Mouse (Mus musculus) B cell, adult 2 months (primary cell): Measurements from ENCODE around the gene Lin7c.

Experiments
- DNase-seq, 2 experiments: peaks; one replicate each; pipeline ENCODE4 v3.0.0; 2022

Gene Lin7c

DNA sequence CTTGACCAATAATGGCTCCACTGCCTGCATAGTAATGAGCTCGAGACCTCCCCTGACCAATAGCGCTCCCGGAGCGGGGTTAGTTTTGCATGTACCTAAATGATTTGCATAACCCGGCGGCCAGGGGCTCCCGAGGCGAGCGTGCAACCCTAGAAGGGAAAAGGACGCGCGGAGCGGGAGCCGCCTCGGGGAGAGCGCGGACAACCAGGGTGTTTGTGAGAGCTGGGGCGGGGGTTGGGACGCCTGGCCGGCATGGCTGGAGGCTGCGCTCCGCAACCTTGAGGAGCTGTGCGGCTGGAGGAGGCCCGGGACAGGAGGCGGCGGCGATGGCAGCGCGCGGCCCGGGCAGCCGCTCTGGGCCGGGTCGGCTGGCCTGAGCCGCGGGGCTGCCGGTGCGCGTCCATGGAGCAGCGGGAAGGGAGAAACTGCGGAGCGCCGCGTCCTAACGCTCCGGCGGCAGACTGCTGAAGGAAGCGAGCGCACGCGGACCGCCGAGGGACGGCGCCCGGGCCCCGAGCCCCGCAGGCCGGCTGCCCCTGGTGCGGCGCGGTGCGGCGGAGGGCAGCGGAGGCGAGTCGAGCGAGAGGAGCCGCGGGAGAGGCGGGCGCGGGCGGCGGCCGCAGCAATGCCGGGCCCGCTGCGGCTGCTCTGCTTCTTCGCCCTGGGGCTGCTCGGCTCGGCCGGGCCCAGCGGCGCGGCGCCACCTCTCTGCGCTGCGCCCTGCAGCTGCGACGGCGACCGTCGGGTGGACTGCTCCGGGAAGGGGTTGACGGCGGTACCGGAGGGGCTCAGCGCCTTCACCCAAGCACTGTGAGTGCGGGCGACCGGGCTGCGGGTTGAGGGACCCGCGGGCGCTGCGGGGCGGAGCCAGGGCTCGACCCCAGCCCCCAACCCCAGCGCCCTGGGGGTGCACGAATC is 27.1 kb downstream of the Lin7c start, which contains the start of gene Lgr4:
Gene Lgr4, plus strand, starts transcription at position 152 of the 918 bp plus-strand sequence.
- DNase-seq, result peak; percentile 77 to 79

DNA sequence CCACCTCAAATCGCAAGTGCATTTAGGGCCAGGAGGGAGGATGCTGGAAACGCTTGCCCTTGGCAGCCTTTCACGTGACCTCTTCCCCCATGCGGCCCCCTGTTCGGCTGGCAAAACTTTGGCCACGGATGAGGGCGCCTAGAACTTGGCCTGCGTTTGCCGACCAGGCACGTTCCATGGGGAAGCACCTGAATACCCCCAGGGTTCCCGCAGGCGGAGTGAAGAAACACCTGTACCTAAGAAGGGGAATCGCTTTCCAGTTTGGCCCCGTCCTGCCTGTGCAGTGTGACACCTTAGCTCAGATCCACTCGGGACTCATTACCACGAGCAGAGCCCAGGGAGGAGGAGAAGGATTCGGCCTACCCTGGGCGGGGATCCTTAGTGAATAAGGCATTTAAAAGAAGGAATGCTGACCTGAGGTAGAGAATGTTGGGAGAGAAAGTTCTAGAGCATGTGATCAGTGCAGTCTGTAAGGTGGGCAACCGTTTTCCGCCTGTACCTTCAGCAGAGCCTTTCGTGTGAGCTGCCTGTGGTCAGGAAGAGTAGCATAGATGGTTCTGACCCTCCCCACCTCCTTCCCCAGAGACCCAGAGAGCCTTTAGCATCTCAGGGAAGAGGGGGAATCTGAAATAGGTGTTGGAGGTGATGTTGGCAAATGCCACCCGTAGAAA is 28.1 kb downstream of the Lin7c start:
- DNase-seq, result no peak

DNA sequence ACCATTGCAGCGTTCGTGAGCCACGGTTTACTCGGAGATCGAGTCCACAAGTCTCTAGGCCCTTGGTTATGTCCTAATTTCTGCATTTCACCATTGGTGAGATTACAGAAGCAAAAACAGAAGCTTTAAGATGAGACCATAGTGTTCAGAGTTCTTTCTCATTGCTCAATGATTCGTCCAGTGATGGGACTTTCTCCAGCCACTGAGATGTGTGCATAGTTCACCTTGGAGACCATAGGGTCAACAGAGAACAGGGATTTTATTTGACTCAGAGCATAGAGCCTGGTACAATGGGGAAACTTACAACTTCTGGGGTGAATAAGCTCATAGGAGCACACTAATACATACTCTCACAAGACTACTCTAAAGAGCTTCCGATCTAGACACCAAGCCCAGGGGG is 29.8 kb downstream of the Lin7c start:
- no peak for DNase-seq

DNA sequence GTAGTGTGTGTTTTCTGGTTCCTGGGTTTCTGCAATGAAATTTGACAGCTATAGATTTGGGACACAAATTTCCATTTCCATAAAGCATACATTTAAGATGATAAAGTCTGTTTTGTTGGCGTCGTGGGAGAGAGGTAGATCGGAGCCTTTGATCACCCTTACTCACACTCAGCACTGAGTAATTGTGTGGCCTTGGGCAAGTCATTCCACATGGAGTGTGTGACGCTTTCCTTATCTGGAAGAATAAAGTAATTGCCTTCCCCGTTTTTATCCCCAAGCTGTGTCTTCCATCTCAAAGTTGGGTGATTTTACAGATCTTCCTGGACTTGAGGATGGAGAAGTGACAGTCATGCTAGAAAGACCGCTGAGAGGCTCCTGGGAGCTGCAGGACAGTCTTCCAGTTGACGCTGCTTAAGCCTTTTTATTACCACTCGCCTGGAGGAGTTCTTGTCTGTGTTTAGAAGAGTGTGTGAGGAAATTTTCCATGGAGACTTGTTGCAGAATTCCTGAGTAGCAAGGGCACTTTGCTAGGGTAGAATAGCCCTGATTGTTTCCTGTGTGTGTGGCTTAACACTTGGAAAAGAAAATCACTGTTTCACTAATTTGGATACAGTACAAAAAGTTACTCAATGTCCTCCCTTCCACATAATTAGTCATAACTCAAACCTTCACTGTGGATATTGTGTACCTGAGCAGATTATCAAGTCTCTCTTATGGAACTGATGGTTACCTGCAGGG is 30.8 kb downstream of the Lin7c start:
- no peak for DNase-seq

DNA sequence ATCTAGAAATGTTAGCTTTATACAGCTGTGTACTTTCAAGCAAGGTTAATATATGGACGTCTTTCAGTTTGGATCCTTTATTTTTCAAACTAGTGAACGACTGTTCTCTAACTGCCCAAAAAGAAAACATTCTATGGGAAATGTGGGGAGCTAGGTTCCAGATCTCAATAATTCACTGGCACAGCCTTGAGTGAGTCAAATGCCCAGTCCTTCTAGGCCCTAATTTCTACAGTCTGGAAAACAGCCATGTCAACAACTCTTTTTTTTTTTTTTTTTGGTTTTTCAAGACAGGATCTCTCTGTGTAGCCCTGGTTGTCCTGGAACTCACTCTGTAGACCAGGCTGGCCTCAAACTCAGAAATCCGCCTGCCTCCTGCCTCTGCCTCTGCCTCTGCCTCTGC is 31.7 kb downstream of the Lin7c start:
- no peak for DNase-seq

DNA sequence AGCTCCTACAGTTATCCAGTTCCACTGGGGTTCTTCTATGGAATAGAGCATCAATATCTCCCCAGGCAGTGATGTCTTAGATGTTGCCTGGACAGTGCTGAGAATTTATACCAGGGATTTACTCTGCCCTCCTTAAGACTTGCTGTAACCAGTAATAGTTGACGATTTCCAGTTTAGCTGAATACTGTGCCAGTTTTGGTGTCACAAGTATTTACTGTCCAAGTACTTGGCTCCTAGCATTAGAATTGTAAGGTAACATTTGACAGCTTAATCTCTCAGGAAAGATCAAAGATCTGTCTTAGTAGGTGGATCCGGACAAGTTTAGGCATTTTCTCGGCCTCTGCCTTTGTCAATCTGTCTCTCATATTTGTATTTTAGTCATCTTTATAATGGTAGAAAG is 32.4 kb downstream of the Lin7c start:
- DNase-seq, result no peak

DNA sequence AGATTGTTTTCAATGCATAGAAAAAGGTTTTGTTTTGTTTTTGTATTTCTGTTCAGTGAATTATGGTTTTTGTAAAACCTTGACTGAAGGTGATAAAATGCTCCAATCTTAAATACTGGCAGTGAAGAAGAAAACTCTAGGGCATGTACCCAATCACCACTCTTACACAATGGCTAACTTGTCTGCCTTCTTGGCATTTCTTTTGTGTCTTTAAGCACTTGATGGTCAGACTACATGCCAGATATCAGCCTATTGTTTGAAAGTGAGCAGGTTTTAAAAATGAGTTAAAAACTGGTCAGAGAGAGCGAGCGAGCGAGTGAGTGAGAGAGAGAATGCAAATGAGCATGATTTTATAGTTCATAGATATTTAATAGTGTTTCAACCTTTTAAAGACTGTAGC is 33.3 kb downstream of the Lin7c start:
- DNase-seq, result no peak

DNA sequence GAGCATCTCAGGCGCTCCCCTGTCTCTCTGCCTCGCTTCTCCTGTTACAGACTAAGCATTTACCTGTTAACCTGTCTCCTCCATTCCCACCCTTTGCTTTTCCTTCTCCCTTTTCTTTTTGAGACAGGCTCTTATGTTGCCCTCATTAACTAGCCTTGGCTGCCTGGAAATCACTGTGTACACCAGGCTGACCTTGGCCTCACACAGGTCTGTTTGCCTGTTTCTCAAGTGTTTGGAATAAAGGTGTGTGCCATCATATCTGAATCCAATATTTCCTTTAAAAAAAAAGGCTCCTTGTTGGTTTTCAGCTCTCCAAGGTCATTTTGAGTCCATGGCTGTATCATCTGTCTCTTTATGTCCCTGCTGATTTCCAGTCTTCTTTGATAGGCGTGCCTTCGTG is 36.3 kb downstream of the Lin7c start:
- DNase-seq, result no peak

DNA sequence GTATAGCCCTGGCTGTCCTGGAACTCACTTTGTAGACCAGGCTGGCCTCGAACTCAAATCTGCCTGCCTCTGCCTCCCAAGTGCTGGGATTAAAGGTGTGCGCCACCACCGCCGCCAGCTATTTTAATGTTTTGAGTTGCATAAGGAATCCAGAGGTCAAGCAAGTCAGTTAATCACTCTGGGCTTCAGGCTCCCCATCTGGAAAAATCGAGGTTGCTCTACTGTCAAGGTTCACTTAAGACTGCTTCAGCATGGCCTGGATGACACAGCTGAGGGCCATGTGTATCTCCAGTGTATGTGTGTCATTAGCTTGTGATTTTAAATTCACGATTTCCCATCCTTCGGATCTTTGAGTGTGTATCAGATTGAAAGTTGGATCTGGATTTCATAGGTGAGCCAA is 36.8 kb downstream of the Lin7c start:
- DNase-seq, result no peak

DNA sequence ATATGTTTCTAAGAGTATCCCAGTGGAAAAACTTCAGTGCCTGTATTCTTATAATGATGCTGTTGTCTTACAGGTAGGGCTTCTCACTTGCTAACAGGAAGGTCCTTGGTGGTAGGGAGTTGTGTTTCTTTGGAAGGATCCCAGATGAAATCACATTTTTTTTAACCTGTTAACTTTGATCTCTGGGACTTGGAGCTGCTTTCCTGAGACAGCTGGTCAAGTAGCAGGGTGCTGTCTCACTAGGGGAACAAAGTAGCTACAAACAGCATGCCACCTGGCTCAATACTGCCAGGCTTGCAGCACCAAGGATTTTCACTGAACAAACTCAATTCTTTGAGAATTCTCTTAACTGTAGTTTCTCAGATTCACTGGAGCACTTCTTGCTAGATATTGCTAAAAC is 37.2 kb downstream of the Lin7c start:
- DNase-seq, result no peak

DNA sequence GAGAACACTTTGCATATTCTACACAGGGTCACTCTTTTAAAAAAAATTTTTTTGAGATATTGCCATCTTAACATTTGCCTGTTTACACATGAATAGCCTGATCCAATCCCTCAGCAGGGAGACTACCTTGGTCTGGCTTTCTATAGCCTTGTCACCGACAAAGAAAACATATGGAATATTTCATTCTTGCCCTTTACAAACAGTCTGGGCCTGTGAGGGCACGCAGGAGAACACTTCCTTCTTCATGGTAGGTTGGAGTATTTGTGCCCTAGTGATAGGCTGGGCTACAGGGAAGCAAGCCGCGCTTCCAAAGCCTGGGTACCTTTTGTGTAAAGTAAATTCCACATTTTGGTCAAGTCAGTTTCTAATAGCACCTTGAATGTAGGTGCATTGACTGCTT is 38.1 kb downstream of the Lin7c start:
- no peak for DNase-seq

DNA sequence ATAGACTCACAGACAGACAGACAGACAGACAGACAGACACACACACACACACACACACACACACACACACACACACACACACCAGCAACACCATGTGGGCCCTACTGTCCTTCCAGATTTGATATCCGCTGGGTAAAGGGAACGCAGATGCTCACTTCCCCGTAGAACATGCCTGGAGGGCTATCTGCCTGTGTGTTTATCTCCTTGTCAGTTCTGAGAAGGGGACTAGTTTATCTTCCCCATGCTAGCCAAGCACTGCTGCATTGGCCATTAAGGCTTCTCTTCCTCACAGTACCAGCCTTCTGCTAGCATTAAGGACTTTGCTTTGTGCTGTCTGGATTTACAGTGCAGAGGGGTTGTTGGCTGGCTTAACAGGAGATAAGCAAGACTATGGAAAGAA is 38.6 kb downstream of the Lin7c start:
- no peak for DNase-seq

DNA sequence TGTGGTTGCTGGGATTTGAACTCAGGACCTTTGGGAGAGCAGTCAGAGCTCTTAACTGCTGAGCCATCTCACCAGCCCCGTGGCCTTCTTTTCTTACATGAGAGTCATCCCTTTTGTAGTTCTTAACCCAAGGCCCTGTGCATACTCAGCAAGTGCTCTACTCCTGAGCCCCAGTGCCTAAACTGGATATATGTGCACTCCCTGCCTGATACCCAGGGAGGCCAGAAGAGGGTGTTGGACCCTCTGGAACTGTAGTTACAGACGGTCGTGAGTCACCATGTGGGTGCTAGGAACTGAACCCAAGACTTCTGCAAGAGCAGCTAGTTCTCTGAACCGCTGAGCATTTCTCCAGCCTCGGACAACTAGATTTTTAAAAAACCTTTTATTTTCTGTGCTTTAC is 39.7 kb downstream of the Lin7c start:
- DNase-seq, result no peak

DNA sequence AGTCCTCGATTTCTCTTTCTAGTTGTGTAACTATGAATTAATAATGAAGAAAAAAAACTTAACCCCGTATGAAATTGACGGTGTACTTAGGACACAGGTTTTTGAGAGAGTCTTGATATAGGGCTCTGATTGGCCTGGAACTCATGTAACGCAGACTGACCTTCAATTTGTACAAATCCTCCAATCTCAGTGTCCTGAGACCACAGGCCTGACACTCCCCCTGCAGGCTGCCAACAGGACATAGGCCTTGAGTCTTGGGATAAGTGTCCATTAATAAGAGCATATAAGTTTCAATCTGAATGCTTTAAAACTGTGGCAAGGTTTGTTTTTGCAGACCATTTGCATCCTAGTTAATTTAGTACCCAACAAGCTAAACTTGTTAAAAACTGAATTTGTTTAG is 40.1 kb downstream of the Lin7c start:
- no peak for DNase-seq

DNA sequence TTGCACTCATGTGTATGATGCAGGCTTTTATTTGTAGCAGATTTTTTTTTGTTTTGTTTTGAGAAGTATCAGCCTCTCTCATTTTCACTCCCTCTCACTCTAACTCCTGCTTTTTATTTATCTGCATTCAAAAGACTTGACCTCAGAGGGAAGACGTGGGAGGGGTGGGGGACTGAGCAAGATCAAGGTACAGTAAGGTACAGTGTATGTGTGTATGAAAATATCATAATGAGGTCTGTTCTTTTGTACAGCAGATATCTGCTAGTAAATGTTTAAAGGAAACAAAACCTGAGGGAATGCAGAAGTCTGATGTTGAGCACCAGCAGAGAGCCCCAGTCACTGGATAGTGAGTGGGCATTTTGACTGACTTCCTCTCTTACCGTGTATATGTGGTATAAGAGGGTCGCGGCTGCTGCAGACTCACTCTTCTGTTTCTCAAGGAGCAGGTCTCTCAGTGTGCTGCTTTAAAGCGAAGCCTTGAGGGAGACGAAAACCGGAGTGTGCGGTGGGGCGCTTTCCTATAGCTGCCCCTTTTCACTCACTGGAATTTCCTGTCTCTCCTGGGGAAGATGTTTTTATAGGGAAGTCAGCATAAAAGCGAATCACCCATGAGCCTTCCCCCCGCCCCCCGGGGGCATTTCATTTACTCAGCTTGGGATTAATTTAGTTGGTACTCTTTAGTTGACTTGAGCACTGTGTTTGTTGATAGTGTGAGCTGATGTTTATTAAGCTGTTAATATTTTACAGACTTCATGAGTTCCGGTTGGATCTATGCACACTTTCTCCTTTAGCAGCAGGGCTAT is 41.5 kb downstream of the Lin7c start:
- no peak for DNase-seq

DNA sequence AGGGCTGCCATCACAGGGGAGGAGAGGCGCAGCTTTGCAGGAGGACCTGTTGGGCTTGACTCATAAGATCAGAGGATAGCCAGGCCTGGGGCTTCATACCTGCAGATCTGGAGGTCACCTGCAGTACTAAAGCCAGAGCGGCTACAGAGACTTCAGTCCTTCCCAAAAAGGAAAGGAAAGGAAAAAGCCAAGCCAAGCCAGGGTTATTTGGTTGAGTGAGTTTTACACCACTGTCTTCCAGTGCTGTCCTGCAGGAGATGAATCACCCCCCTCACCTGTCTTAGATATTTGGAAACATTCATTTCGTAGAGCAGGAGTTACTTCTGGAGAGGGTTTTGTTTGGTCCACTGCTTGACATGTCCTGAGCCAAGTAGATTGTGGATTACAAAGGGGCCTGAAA is 42.5 kb downstream of the Lin7c start:
- DNase-seq, result no peak

DNA sequence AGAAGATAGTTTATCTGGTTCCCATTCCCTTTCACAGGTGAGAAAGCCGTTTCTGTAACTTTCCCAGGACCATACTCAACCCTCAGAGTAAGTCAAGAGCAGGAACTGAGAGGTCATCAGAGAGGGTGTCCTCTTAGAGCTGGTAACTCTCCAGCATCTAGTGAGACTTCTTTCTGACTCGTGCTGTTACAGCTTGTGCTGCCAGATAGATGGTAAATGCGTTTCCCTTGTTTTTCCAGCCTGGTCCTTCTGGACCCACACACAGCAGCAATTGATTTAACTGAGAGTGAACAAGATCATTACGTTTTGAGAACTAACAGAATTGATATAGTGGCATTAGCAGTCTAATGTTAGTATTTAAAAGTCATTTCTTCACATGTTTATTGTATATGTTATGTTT is 43.4 kb downstream of the Lin7c start:
- no peak for DNase-seq

DNA sequence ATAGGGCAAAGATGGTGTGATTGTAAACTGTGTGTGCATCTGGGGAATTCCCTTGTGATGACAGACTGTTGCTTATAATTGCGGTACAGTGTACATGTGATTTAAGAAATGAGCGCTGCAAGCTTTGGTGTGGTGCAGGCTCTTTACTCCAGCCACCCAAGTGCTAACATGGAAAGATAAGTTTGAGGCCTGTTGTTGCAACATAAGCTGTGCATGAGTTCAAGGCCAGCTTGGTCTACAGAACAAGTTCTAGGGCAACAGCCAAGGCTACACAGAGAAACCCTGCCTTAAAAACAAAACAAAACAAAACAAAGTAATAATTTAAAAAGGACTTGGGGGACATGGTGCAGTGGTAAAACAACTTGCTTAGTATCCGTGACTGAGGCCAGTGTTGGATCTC is 44.5 kb downstream of the Lin7c start:
- no peak for DNase-seq

DNA sequence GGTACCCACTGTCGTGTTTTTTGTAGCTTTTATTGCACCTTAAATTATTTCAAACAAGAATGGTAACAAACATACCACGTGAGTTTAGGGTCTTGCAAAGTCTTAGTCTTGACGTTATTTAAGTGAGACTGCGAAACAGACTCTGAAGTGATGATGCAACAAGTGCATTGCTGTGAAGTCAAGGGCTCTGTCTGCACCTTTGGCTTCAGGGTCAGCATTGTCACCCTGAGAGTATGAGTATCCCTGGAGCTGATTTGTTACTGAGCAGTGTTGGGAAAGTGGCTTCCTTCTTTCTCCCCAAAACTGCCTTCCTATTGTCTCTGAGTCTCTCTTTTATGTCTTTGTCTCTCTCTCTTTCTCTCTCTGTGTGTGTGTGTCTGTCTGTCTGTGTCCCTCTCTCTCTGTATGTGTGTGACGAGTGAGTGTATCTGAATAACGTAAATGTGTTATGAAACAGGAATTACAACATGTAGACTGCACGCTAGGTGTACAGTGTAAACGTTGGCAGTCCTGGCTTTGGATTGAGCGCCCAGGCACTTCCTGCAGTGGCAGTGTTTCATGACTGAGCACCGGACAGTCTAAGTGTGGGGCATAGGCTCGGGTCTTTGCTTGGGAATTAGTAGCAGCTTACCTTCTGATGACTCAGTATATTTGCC is 45.2 kb downstream of the Lin7c start:
- no peak for DNase-seq

DNA sequence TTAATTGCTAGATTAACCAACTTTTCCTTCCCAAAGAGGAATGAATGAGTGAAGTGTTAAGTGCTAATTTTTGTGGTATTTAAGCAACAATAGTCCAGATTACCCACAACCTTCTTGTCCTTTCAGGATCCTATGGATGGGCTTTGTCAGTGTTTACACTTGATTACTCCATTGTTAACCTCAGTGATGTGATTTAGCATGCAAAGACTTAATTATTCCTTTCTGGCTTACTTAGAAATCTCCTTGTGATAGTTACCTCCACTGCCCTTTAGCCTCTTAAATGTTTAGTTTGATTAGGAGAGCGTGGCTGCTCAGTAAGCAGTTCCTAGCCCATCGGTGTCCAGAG is 45.7 kb downstream of the Lin7c start:
- no peak for DNase-seq

DNA sequence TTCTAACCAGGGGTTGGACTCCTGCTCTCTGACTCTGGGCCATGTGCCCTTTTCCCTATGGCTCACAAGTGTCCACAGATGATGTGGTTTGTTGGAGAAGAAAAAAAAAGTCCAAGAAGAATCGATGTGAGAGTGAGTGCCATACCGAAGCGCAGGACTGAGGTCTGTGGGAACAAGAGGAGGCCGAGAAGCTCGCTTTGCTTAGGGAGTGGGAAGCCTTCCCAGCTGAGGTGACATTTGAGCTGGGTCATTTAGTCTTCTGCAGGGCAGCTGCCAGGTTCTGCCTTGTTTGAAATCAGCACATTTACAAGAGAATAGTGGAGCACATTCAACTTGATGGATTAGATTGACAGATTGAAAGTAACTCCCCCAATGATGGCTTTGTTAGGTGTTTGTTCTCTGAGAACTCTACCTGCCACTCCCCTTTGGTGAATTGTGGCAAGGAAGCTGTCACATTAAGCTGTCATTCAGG is 51.4 kb downstream of the Lin7c start:
- DNase-seq, result no peak
